Mouse (Mus musculus): ENCODE measurements around the gene Gm45837. TPM values are rescaled to one million over a fixed set of nuclear protein-coding genes. Genes with fewer than 3 reads are reported as not detected.

Gm45837 gene
- total RNA-seq, 2 experiments from 2014 or later: not detected

DNA sequence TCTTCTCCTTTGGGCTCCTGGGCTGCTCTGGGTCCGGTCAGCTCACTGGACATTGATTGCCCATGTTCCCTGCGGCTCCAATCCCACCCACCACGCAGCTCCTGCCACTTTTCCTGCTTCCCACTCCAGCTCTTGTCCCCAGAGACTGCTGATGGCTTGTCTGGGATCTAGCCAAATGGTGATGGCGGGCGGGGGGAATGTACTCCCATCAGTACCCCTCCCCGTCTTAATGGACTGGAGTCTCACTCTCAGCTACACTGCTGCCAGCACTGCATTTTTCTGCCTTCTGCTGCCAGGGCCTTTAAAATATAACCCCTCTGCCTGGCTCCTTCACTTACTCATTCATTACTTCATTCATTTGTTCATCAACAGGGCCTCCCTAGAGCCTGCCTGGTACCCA is 13.3 kb downstream of the Gm45837 start:
- no peak for DNase-seq
- Histone ChIP-seq H3K4me3 (no peak overlapping the region), H3K27ac (no peak overlapping the region)
- intact Hi-C loops (cut with DNase I): no loop called here
- no peak for TF ChIP-seq CTCF (IDR thresholded peaks at IDR 0.05)

DNA sequence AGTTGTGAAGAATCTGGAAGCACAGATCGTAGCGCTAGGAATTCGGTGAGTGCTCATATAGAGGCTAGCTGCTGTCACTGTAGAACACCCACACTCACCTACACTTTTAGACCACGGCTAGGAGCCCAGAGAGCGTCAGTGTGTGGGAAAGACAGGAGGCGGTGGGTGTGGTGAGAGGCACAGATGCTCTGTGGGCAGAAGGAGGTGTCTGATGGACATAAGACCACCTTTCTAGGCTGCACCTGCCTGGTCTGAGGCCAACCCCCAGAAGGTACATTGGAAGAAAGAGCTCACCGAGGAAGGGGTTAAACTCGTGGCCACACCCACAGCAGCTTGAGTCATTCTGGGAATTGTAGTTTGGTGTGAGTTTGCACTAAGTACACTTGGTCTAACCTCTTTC is 16.0 kb downstream of the Gm45837 start:
- no peak overlapping the region for H3K27ac ChIP-seq
- no peak for DNase-seq
- intact Hi-C loops (cut with DNase I): loop anchor here (5.0 kb wide), 1 partner anchor 116 kb away; no protein-coding TSS in a partner anchor

DNA sequence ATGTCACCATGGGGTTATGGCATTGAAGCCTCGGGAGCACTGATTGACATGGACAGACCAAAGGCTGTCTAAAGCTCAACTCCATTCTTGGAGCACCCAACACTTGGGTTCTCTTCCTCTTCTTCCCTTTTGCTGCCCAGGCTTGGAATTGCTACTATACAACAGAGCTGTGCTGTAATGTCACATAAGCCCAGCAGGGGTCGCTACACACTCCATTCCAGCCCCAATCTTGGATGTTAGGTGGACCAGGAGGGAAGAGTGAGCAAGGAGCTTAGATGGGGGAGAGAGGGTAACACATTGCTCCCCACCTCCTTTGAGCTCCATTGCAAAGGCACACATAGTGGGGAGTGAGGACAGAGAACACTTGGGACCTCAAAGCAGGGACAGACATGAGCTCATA is 17.1 kb downstream of the Gm45837 start:
- H3K4me3 ChIP-seq: no peak overlapping the region
- intact Hi-C loops (cut with DNase I): loop anchor here (5.0 kb wide), 1 partner anchor 115 kb away; no protein-coding TSS in a partner anchor
- H3K27ac ChIP-seq: no peak overlapping the region
- TF ChIP-seq CTCF (IDR thresholded peaks at IDR 0.05): peak; percentile 86
- DNase-seq: peak; percentile 50

More for the DNA sequence above, 16.0 kb downstream of the Gm45837 start:
- H3K4me3 ChIP-seq: no peak overlapping the region
- no peak for TF ChIP-seq CTCF (IDR thresholded peaks at IDR 0.05)

DNA sequence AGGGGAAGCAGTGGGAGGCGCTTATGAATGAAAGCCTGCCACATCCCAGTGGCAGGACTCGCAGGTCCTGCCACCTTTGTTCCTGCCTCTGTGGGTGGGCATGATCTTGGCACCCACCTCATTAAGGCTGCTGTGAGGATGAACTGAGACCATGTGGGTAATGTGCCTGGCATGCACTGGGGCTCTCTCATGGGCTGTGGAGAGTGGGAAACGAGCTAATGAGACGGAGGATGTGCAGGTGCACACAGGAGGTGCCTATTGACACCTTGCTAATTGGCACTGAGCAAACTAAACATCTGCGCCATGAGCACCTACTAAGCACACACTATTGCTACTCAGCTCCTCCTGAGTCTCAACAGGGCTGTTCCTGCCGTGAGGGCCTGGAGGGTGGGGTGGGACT is 24.4 kb downstream of the Gm45837 start:
- no peak for DNase-seq
- intact Hi-C loops (cut with DNase I): no loop called here
- TF ChIP-seq CTCF (IDR thresholded peaks at IDR 0.05): no peak
- Histone ChIP-seq H3K27ac (no peak overlapping the region), H3K4me3 (no peak overlapping the region)

DNA sequence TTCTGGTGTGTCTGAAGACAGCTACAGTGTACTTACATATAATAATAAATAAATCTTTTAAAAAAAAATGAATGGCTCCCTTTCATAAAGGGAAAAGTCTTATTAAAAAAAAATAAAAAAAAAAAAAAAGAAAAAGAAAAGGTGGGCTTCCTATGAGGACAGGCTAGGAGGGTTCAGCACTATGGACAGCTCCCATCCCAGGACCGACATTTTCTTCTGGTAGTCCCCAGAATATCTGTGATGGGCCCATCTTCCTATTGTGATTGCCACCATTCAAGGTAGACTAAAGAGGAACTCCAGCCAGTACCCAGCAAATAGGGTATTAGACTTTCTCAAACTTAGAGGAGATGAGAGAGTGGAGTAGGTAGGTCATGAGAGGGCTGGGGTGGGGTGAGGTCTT is 27.2 kb downstream of the Gm45837 start:
- intact Hi-C loops (cut with DNase I): no loop called here
- DNase-seq: no peak
- no peak overlapping the region for H3K4me3 ChIP-seq
- no peak overlapping the region for H3K27ac ChIP-seq
- TF ChIP-seq CTCF (IDR thresholded peaks at IDR 0.05): no peak

DNA sequence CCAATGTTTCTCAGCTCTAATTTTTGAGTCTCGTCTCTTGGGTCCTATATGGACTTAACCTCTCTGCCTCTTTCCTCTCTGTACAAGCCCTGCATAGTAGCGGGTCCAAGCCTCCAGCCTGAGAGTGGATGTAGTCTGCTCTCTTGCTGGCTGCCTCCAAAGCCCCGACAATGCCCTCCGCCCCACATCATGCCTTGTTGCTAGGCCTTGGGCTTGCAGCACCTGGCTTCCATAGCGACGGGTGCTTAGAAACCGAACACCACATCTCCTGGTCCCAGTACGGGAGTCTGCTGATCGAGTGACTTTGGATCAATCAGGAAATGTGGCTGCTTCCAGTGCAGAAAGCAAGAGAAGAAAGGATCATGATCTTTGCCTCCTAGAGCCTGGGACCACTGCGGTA is 32.4 kb downstream of the Gm45837 start:
- intact Hi-C loops (cut with DNase I): no loop called here
- no peak overlapping the region for H3K27ac ChIP-seq
- no peak for DNase-seq
- TF ChIP-seq CTCF (IDR thresholded peaks at IDR 0.05): no peak
- H3K4me3 ChIP-seq: no peak overlapping the region

DNA sequence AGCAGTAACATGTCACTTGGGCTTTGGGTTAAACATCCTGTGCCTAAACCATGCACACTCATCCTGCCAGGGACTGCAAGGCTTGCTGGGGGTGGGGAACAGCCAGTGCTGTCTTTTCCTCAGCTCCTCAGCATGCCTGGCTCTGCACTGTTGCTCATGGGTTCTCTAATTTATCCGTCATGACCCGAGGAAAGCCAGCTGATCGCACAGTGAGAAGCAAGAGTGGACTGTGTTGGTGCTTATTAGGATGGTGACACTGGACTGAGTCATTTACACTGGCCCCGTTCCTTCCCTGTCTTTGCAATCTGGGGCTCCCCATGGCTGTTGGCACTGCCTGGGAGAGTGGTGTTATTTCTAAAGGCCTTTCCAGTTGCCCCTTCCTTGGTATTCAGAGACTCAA is 33.5 kb downstream of the Gm45837 start:
- intact Hi-C loops (cut with DNase I): no loop called here
- DNase-seq: no peak
- Histone ChIP-seq H3K4me3 (no peak overlapping the region), H3K27ac (no peak overlapping the region)
- no peak for TF ChIP-seq CTCF (IDR thresholded peaks at IDR 0.05)

DNA sequence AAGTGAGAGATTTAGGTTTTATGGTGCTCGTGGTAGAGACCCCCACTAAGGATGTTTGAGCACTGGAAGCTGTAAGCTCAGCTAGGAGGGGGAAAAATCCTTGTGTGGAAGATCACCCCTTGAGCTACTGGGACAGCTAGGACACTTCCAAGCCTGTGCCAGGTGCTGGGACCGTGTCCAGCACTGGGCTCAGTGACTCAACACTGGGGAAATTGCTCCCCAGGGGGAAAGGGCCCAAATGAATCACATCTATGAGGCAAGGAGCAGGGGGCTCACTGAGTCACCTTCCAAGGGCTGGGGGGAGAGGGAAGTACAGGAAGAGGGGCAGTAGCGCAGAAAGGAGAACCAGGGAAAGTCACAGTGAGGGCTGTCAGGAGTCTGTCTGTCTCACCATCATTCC is 39.2 kb downstream of the Gm45837 start:
- Histone ChIP-seq H3K4me3 (no peak overlapping the region), H3K27ac (no peak overlapping the region)
- TF ChIP-seq CTCF (IDR thresholded peaks at IDR 0.05): no peak
- peak; percentile 25 for DNase-seq
- intact Hi-C loops (cut with DNase I): loop anchor here (1.0 kb wide), 2 partner anchors 53 to 88 kb away; no protein-coding TSS in a partner anchor

DNA sequence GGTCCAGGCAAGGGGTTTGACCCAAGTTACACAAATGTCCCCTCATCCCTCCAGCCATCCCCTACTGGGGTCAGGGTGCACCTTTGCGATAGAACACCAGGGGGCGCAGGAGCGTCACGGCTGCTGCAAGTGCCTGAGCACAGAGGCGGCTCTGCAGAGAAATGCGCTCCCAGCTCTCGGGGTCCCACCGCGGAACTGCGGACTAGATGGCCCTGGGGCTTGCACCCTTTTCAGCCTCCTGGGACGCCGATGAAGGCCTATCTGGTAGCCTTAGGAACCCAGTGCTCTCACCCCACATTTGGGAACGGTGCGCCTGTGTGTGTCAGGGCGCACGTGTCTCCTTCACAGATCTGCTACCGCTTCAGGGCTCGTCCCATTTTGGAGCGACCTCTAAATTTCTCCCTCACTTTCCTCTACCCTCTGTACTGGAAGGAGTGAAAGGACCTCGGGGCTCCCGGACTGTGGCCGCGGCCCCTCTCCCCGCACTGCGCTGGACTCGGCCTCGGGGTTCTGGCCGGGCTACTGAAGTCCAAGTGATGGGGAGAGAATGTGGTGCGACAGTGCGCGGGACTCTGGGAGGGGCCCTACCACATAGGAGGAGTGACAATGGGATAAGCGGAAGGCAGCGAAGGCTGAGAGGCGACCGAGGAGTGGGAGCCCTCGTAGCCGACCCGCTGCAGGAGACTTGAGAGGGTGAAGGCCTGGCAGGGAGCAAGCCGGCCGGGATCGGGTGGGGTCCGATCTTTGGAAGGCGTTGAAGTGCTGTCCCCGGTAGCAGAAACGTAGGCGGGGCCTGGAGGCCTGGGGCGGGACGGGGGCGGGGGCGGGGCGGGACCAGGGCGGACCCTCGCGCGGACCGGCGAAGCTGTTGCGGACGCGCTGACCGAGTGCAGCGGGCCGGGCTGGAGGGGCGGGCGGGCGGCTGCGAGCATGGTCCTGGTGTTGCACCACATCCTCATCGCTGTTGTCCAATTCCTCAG is 40.0 kb downstream of the Gm45837 start:
- H3K4me3 ChIP-seq: peak overlapping the region; percentile 69
- no peak; the same call in 1 of the 2 replicates for TF ChIP-seq CTCF (IDR thresholded peaks at IDR 0.05)
- peak; percentile 91 for DNase-seq
- intact Hi-C loops (cut with DNase I): loop anchor here (1.0 kb wide), 2 partner anchors 53 to 88 kb away; no protein-coding TSS in a partner anchor
- H3K27ac ChIP-seq: peak overlapping the region; percentile 76

DNA sequence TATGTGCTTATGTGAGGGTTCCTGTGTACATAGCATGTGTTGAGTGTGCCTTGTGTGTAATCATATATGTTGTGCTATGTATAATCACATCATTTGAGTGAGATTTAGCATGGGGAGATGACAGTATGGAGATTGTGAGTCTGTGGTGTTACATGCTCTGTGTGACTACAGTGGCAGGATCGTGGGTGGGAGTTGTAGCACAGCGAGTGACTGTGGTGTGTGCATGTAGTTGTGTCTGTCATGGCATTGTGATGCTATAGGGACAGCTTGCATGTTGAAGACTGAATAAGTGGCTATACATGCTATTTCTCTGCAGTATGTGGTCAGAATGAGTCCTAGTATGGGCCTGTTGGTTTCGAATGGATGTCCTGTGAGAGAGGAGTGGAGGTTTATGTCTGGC is 42.0 kb downstream of the Gm45837 start:
- Histone ChIP-seq H3K27ac (peak overlapping the region; percentile 76), H3K4me3 (peak overlapping the region; percentile 69)
- DNase-seq: no peak
- TF ChIP-seq CTCF (IDR thresholded peaks at IDR 0.05): no peak
- intact Hi-C loops (cut with DNase I): no loop called here

DNA sequence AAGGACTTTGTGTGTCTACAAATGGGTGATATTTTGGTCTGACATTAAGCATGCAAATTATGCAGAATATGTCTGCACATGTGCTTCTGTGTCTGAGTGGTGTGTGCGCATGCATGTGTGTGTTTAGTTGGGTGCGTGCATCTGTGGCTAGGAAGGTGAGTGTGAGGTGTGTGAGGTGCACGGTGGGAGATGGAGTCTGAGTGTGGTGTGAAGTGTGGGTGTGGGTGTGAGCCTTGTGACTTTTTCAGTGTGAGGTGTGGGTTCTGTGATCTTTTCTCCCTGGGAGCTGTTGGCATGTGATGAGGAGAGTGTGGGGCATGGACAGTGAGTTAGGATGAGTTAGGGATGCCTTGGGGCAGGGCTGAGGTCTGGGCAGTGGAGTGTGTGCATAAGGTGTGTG is 42.6 kb downstream of the Gm45837 start:
- peak overlapping the region; percentile 69 for H3K4me3 ChIP-seq
- no peak for DNase-seq
- peak overlapping the region; percentile 76 for H3K27ac ChIP-seq
- TF ChIP-seq CTCF (IDR thresholded peaks at IDR 0.05): no peak
- intact Hi-C loops (cut with DNase I): no loop called here

DNA sequence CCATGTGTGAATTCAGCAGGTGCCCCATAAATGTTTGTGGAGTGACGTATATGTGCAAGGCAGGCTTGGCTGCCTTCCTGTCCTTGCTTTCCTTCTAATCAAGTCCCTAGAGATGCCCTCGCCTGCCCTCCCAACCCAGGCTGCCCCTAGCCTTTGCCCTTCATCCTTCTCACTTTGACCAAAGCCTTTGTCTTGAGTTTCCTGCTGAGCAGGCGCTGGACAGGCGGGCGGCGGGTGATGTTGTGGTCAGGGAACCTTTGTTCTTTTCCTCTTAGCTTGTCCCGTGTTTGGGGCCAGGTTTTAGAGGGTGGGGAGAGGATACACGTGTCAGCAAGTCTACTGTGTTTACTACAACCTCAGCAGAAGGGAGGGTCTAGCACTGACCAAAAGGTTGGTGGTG is 43.0 kb downstream of the Gm45837 start:
- intact Hi-C loops (cut with DNase I): no loop called here
- H3K4me3 ChIP-seq: peak overlapping the region; percentile 69

DNA sequence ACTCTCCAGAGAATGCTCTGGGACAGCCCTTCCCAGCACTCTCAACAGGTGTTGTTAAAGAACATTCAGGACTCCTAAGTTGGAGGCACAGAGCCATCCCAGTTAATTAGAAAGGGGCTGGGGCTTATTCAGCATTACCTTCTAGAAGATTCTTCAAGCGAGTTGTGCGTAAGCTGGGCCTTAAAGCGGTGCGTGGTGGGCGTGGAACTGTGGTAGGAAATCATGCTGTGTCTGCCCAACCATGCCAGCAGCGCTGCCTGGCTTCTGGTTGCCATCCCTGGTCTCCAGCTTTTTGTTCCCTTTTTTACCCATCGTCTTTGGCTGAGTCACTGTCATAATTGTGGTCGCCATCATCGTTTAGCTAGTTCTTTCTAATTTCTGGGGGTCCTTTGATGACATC is 43.8 kb downstream of the Gm45837 start:
- DNase-seq: no peak
- intact Hi-C loops (cut with DNase I): no loop called here
- TF ChIP-seq CTCF (IDR thresholded peaks at IDR 0.05): no peak
- Histone ChIP-seq H3K27ac (peak overlapping the region; percentile 85), H3K4me3 (peak overlapping the region; percentile 69)

More for the DNA sequence above, 43.0 kb downstream of the Gm45837 start:
- DNase-seq: peak; percentile 56
- H3K27ac ChIP-seq: peak overlapping the region; percentile 85
- no peak for TF ChIP-seq CTCF (IDR thresholded peaks at IDR 0.05)

Data from gastrocnemius, adult 2 months (tissue).